Mouse (Mus musculus) heart, embryonic 11.5 days (tissue): Measurements from ENCODE around the gene Fndc7. TPM values are rescaled to one million over a fixed set of nuclear protein-coding genes. Genes with fewer than 3 reads are reported as not detected.
"Not testable (repeated sequence)": the region's sequence is repeated elsewhere in the genome, so short reads cannot be mapped to it uniquely, and the experiment has no call there.

Experiments
- ATAC-seq: fragments of 200-750 bp; cut with Nextera tagmentation; replicated peaks from 2 replicates; pipeline ENCODE4 v1.8.0; 2017; ENCODE audit warnings: moderate library complexity; ENCODE audit not compliant: insufficient number of reproducible peaks, low FRiP score, low TSS enrichment
- H3K27ac ChIP-seq: fragments of 300-500 bp; sonication (generic); 2 replicates; pipeline ENCODE4 v1.5.1; 2014; ENCODE audit warnings: mild to moderate bottlenecking, low read depth, low read length
- H3K27me3 ChIP-seq: fragments of 300-500 bp; sonication (generic); 2 replicates; pipeline ENCODE4 v1.6.1; 2014; ENCODE audit warnings: mild to moderate bottlenecking, low read length, mixed read lengths; ENCODE audit not compliant: control insufficient read depth, insufficient read depth
- H3K36me3 ChIP-seq: fragments of 300-500 bp; sonication (generic); 2 replicates; pipeline ENCODE4 v1.6.1; 2014; ENCODE audit warnings: mild to moderate bottlenecking, low read length, moderate library complexity, mixed read lengths; ENCODE audit not compliant: control insufficient read depth, insufficient read depth
- H3K4me1 ChIP-seq: fragments of 300-500 bp; sonication (generic); 2 replicates; pipeline ENCODE4 v1.6.1; 2014; ENCODE audit warnings: low read length; ENCODE audit not compliant: control insufficient read depth, insufficient read depth
- H3K4me2 ChIP-seq: fragments of 300-500 bp; sonication (generic); 2 replicates; pipeline ENCODE4 v1.6.1; 2014; ENCODE audit warnings: mild to moderate bottlenecking, moderate library complexity
- H3K4me3 ChIP-seq: fragments of 300-500 bp; sonication (generic); 2 replicates; pipeline ENCODE4 v1.5.1; 2014; ENCODE audit warnings: low read depth, low read length
- H3K9ac ChIP-seq: fragments of 300-500 bp; sonication (generic); 2 replicates; pipeline ENCODE4 v1.6.1; 2014; ENCODE audit warnings: mild to moderate bottlenecking, low read depth, low read length, moderate library complexity
- H3K9me3 ChIP-seq: fragments of 300-500 bp; sonication (generic); replicated peaks from 2 replicates; pipeline ENCODE4 v1.6.1; 2016; ENCODE audit warnings: low read length; ENCODE audit not compliant: control insufficient read depth
- WGBS: fragments of 180-500 bp; shearing (Covaris S2); extraction: QIAGEN DNeasy Blood & Tissue Kit; methylation state at CpG from one replicate; pipeline ENCODE4 v1.1.7; 2014; ENCODE audit not compliant: insufficient replicate concordance; 5-methylcytosine and 5-hydroxymethylcytosine counted together
- polyA plus RNA-seq: library from polyadenylated mRNA; unstranded; fragments of >200 nt; fragmentation: Nextera tagmentation; extraction: Ambion mirVana; gene quantifications from 2 replicates; pipeline ENCODE4 v1.2.1, GENCODE M21; 2014

The Fndc7 gene
- polyA plus RNA-seq, 1 experiment from 2014 or later, result not detected

DNA sequence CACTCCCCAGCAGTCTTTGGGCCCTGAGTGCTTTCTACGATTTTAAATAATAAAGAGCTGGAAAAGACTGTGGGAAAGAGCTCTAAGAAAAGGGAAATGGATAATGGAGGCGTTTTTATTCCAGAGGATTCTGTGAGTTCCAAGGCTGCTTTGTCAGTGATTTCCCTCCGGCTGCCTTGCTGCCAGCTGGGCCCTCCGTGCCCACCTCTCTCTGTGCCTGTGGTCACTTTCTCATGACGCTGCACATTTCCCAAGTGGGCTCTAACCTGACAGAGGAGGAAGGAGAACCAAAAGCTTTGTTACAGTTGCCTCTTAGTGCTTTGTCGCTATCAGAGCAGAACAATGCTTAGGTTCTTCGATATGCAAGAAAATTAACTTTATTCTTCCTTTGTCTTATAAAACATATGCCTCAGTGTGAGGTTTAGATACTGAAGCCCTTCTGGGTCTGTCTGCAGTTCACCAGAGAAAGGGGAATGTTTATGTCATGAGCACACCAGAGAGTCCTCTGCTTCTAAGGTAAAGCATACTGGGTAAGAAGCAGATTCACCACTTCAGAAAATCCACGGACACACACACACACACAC is 5.0 kb downstream of the Fndc7 start:
- Histone ChIP-seq H3K4me3 (no peak overlapping the region), H3K36me3 (no peaks in the 10 kb centered on the region), H3K9me3 (no peaks in the 10 kb centered on the region), H3K4me1 (peaks cover 28% of the 10 kb centered on the region), H3K27ac (peak overlapping the region; percentile 76; the same call in 1 of the 2 replicates), H3K9ac (peak overlapping the region; percentile 47; the same call in 1 of the 2 replicates), H3K4me2 (no peak overlapping the region), H3K27me3 (no peaks in the 10 kb centered on the region)
- WGBS, result 66% methylated on average over 8 of the region's 8 CpGs
- ATAC-seq, result no peak

DNA sequence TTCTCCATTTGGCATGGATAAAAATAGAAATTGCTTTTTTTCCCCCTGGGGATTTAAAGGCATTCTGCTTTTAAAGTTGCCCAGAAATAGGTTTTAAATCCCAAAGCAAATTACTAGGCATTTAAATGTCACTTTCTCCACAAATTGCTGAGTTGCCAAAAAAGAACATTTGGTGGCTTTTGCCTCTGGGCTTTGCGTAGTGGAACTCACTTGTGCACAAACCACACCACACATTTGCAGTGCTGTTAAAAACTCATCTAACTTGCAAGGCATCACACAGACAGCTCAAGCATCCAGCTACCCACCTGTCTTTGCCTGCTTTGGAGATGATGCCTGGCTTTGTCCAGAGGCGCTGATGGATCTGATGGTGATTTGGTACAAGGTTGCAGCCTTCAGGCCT is 6.7 kb downstream of the Fndc7 start:
- 91% methylated on average over 2 of the region's 2 CpGs for WGBS
- Histone ChIP-seq H3K27ac (no peak overlapping the region), H3K36me3 (no peaks in the 10 kb centered on the region), H3K9ac (no peak overlapping the region), H3K4me1 (peaks cover 37% of the 10 kb centered on the region), H3K27me3 (no peaks in the 10 kb centered on the region), H3K4me3 (no peak overlapping the region), H3K9me3 (no peaks in the 10 kb centered on the region), H3K4me2 (no peak overlapping the region)
- ATAC-seq, result no peak

DNA sequence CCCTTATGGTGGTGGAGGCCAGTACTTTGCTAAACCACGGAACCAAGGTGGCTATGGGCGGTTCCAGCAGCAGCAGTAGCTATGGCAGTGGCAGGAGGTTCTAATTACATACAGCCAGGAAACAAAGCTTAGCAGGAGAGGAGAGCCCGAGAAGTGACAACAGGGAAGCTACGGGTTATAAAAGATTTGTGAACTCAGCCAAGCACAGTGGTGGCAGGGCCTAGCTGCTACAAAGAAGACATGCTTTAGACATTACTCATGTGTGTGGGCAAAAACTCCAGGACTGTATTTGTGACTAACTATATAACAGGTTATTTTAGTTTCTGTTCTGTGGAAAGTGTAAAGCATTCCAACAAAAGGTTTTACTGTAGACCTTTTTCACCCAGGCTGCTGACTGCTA is 7.9 kb downstream of the Fndc7 start:
- ATAC-seq, H3K4me3 ChIP-seq, H3K36me3 ChIP-seq, H3K27me3 ChIP-seq, H3K4me2 ChIP-seq, H3K27ac ChIP-seq, H3K9ac ChIP-seq, H3K9me3 ChIP-seq: not testable (repeated sequence)
- 40% methylated on average over 4 of the region's 4 CpGs for WGBS
- H3K4me1 ChIP-seq, result peaks cover 34% of the 10 kb centered on the region

DNA sequence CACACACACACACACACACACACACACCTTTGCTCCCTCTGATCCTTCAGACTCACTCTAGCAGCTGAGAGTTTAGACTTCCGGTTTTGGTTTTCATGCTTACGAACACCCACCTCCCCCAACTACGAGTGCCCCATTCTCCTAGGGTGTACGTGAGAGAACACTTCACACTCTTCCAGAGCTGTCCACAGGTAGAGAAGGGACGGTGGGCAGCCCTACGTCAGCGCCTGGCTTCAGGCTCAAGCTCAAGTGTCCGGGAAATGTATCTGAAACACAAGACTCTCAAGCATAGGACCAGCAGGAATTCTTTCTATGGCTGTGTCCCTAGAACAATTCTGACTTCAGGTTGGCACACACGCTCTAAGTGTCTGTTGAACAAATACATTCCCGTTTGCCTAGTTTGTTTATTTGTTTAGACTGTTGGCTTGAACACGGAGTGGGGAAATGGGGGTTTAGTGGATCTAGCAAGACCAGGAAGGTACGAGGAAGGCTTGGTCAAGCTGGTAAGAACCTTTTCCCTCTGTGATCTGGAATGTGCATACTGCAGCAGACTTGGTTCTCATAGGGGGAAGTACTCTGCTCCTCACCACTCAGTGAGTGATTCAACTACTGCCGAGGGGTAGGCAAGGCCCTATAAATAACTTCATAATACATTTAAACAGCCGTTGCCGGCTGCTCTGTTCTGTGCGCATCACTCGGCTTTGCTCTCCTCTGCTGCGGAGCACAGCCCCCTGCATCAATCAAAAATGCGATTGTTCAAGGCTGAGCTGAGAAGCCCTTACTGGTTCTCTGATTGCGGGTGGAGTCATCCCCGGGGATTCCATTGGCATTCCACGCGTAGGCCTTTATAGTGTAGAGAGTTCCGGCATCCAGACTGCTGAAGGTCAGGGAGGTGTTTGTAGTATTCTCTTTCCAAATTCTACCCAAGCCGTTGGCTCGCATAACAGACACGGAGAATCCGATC is 9.0 kb downstream of the Fndc7 start:
- H3K9ac ChIP-seq, result no peak overlapping the region
- H3K4me3 ChIP-seq, result no peak overlapping the region
- no peaks in the 10 kb centered on the region for H3K36me3 ChIP-seq
- peaks cover 28% of the 10 kb centered on the region for H3K4me1 ChIP-seq
- 44% methylated on average over 28 of the region's 28 CpGs for WGBS
- peak; percentile 53; the same call in 1 of the 2 replicates for ATAC-seq
- H3K4me2 ChIP-seq, result peak overlapping the region; percentile 34
- peak overlapping the region; percentile 73 for H3K27ac ChIP-seq
- no peaks in the 10 kb centered on the region for H3K9me3 ChIP-seq
- no peaks in the 10 kb centered on the region for H3K27me3 ChIP-seq

DNA sequence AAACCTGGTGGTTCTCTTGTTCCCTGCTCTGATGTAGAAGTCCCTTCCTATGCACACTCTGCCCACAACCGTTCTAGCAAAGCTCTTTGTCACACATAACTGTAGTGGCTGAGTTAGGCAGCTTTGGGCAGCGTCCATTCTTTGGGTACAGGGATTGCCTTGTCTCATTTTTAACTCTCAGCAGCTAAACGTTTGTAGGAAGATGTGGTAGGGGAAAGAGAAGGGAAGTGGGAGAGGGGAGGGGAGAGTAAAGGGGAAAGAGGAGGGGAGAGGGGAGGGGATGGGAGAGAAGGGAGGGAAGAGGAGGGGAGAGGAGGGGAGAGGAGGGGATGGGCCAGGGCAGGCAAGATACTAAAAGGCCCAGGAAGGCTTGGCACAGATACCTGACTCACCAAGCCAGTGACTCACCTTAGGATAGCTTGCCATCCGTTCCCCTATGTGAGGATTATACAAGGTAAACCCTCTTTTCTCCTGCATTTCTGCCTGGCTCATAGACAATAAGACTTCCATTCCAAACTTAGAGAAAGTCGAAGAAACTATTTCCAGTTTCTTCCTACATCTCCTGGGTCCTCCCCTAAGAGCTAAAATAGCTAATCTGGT is 9.9 kb downstream of the Fndc7 start:
- no peak overlapping the region for H3K4me3 ChIP-seq
- H3K27me3 ChIP-seq, result no peaks in the 10 kb centered on the region
- WGBS, result 51% methylated on average over 5 of the region's 5 CpGs
- peaks cover 25% of the 10 kb centered on the region for H3K4me1 ChIP-seq
- no peak overlapping the region for H3K4me2 ChIP-seq
- H3K9ac ChIP-seq, result no peak overlapping the region
- ATAC-seq, result no peak
- no peaks in the 10 kb centered on the region for H3K36me3 ChIP-seq
- H3K27ac ChIP-seq, result no peak overlapping the region
- no peaks in the 10 kb centered on the region for H3K9me3 ChIP-seq

DNA sequence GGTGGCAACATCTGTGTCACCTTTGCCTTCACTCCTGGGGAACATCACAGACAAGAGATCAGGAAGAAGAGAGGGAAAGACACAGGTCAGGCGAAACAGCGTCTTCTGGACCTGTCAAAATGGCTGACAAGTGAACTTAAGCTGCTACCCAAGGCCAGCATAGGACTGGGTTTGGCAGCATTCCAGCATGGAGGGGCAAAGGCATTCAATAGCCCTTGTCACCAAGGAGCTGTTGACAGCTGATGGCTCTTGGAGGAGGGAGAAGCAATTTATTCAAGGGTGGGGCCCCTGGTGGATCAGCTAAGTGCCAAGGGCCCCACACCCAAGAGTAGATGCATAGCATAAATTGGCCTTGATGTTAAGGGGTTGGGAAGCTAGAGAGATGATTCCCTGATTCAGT is 10.7 kb downstream of the Fndc7 start:
- Histone ChIP-seq H3K4me2 (peak overlapping the region; percentile 31), H3K27me3 (no peaks in the 10 kb centered on the region), H3K36me3 (no peaks in the 10 kb centered on the region), H3K9me3 (no peaks in the 10 kb centered on the region), H3K27ac (0 out of 2 replicates have a peak overlapping the region, but pooled peaks have one; percentile 15), H3K9ac (no peak overlapping the region), H3K4me1 (peaks cover 25% of the 10 kb centered on the region), H3K4me3 (no peak overlapping the region)
- 64% methylated on average over 2 of the region's 2 CpGs for WGBS
- ATAC-seq, result 0 out of 2 replicates have a peak, but pooled peaks have one; percentile 31

DNA sequence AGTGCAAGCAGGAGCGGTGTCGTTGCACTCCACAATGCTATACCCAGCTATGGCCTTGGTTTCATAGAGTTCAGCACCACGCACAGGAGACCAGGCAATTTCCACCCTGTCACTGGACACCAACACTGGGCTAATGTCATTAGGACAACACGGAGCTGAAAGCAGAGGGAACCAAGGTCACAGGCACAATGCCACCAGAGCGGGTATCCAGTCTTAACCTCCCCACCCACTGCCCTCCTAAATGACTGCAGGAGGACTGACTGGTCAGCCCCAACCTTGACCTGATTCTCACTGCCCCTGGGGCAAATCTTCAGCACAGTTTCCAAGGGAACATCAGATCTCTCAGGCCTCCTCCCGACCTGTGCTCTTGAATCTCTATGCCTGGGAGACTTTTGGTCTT is 19.2 kb downstream of the Fndc7 start:
- 80% methylated on average over 6 of the region's 6 CpGs for WGBS
- no peaks in the 10 kb centered on the region for H3K27me3 ChIP-seq
- no peak overlapping the region for H3K4me2 ChIP-seq
- no peak overlapping the region for H3K4me3 ChIP-seq
- H3K9ac ChIP-seq, result no peak overlapping the region
- 0 out of 2 replicates have a peak, but pooled peaks cover 2% of the 10 kb centered on the region for H3K9me3 ChIP-seq
- no peak for ATAC-seq
- H3K4me1 ChIP-seq, result no peaks in the 10 kb centered on the region
- no peak overlapping the region for H3K27ac ChIP-seq
- H3K36me3 ChIP-seq, result no peaks in the 10 kb centered on the region

DNA sequence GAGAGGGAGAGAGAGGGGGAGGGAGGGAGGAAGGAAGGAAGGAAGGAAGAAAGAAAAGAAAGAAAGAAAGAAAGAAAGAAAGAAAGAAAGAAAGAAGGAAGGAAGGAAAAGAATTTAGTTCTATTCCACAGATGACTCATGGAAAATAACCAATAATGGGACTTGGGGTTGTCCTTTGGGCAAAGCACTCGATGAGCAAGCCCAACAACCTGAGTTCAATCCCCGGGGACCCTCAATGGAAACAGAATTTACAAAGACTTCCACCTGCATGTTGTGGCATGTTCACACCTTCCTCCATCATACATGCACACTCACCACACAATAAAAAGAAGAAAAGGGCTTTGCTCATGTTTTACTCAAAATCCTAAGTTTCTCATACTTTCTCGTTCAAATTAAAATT is 22.4 kb downstream of the Fndc7 start:
- no peak for ATAC-seq
- H3K27ac ChIP-seq, result no peak overlapping the region
- H3K36me3 ChIP-seq, result no peaks in the 10 kb centered on the region
- H3K4me1 ChIP-seq, result no peaks in the 10 kb centered on the region
- 0 out of 2 replicates have a peak, but pooled peaks cover 2% of the 10 kb centered on the region for H3K9me3 ChIP-seq
- no peak overlapping the region for H3K4me3 ChIP-seq
- whole genome bisulfite sequencing, result 89% methylated on average over 3 of the region's 3 CpGs
- no peak overlapping the region for H3K4me2 ChIP-seq
- no peaks in the 10 kb centered on the region for H3K27me3 ChIP-seq
- no peak overlapping the region for H3K9ac ChIP-seq
